Mouse (Mus musculus): ENCODE data around the gene Il17rc. TPM values are rescaled to one million over a fixed set of nuclear protein-coding genes. Genes with fewer than 3 reads are reported as not detected.
A peak's percentile ranks its signal among the peaks of the same experiment; 100 is the strongest.

Il17rc gene
- polyA plus RNA-seq, 1 experiment from 2014 or later = 9.1 TPM

- 61% methylated on average over 2 of the region's 2 CpGs for WGBS
- no peak for TF ChIP-seq CTCF (IDR thresholded peaks at IDR 0.05; ENCODE audit: low read depth)
- H3K36me3 ChIP-seq (ENCODE audit: insufficient read depth) = peaks cover 22% of the 10 kb centered on the region
- no peak overlapping the region for H3K9ac ChIP-seq
- H3K27ac ChIP-seq (ENCODE audit: low read depth) = no peak overlapping the region
- H3K4me1 ChIP-seq (ENCODE audit: insufficient read depth) = no peaks in the 10 kb centered on the region; the same call in 1 of the 2 replicates
- no peaks in the 10 kb centered on the region for H3K9me3 ChIP-seq (ENCODE audit: low read depth, low read length)
- no peak overlapping the region for H3K4me2 ChIP-seq
- DNase-seq (peak; percentile 71), ATAC-seq (ENCODE audit: insufficient read depth) (peak; percentile 47; the same call in 1 of the 2 replicates)
- H3K27me3 ChIP-seq (ENCODE audit: insufficient read depth, low read length) = no peaks in the 10 kb centered on the region
- no peak overlapping the region for H3K4me3 ChIP-seq (ENCODE audit: low read depth, low read length)
Observed at GRCm38 (mm10) chr6:113451839-113452238, 19.4 kb upstream of the Il17rc start.

- DNase-seq = no peak
- WGBS = 57% methylated on average over 5 of the region's 5 CpGs
- H3K9ac ChIP-seq = no peak overlapping the region
Observed at GRCm38 (mm10) chr6:113455007-113455406, 16.2 kb upstream of the Il17rc start.

GRCm38 (mm10) chr6:113457952-113458534 is 13.2 kb upstream of the Il17rc start, which contains the start of gene Il17re:
Il17re (plus strand) TSS chr6:113458484.
- H3K9ac ChIP-seq = peak within 1 kb of the TSS; percentile 42
- peak within 1 kb of the TSS; percentile 54 for H3K4me2 ChIP-seq
- ATAC-seq (ENCODE audit: insufficient read depth) = no peak
- no peak for TF ChIP-seq CTCF (IDR thresholded peaks at IDR 0.05; ENCODE audit: low read depth)
- no peaks in the 10 kb centered on the region for H3K4me1 ChIP-seq (ENCODE audit: insufficient read depth)
- H3K27ac ChIP-seq (ENCODE audit: low read depth) = 0 out of 2 replicates have a peak within 1 kb of the TSS, but pooled peaks have one; percentile 42
- no peaks in the 10 kb centered on the region for H3K36me3 ChIP-seq (ENCODE audit: insufficient read depth)
- H3K4me3 ChIP-seq (ENCODE audit: low read depth, low read length) = peak within 1 kb of the TSS; percentile 19
- 47% methylated on average over 10 of the region's 10 CpGs for WGBS
- no peaks in the 10 kb centered on the region for H3K9me3 ChIP-seq (ENCODE audit: low read depth, low read length)
- no peaks in the 10 kb centered on the region for H3K27me3 ChIP-seq (ENCODE audit: insufficient read depth, low read length)
- no peak for DNase-seq

More at GRCm38 (mm10) chr6:113455007-113455406, 16.2 kb upstream of the Il17rc start:
- no peak overlapping the region for H3K4me3 ChIP-seq (ENCODE audit: low read depth, low read length)
- no peaks in the 10 kb centered on the region for H3K27me3 ChIP-seq (ENCODE audit: insufficient read depth, low read length)
- no peak for TF ChIP-seq CTCF (IDR thresholded peaks at IDR 0.05; ENCODE audit: low read depth)
- no peak for ATAC-seq (ENCODE audit: insufficient read depth)
- H3K27ac ChIP-seq (ENCODE audit: low read depth) = no peak overlapping the region
- no peaks in the 10 kb centered on the region for H3K9me3 ChIP-seq (ENCODE audit: low read depth, low read length)
- no peak overlapping the region for H3K4me2 ChIP-seq
- no peaks in the 10 kb centered on the region for H3K36me3 ChIP-seq (ENCODE audit: insufficient read depth)
- no peaks in the 10 kb centered on the region; the same call in 1 of the 2 replicates for H3K4me1 ChIP-seq (ENCODE audit: insufficient read depth)

- WGBS = 40% methylated on average over 10 of the region's 10 CpGs
- no peaks in the 10 kb centered on the region for H3K36me3 ChIP-seq (ENCODE audit: insufficient read depth)
- H3K4me1 ChIP-seq (ENCODE audit: insufficient read depth) = no peaks in the 10 kb centered on the region
- peak overlapping the region; percentile 42 for H3K9ac ChIP-seq
- H3K9me3 ChIP-seq (ENCODE audit: low read depth, low read length) = no peaks in the 10 kb centered on the region
- peak overlapping the region; percentile 54 for H3K4me2 ChIP-seq
- DNase-seq (peak; percentile 55), ATAC-seq (ENCODE audit: insufficient read depth) (peak; percentile 94)
- H3K4me3 ChIP-seq (ENCODE audit: low read depth, low read length) = peak overlapping the region; percentile 19
- H3K27me3 ChIP-seq (ENCODE audit: insufficient read depth, low read length) = no peaks in the 10 kb centered on the region
- no peak for TF ChIP-seq CTCF (IDR thresholded peaks at IDR 0.05; ENCODE audit: low read depth)
- H3K27ac ChIP-seq (ENCODE audit: low read depth) = 0 out of 2 replicates have a peak overlapping the region, but pooled peaks have one; percentile 42
Observed at GRCm38 (mm10) chr6:113458635-113459034, 12.6 kb upstream of the Il17rc start.

- Histone ChIP-seq H3K27me3 (ENCODE audit: insufficient read depth, low read length) (no peaks in the 10 kb centered on the region), H3K4me1 (ENCODE audit: insufficient read depth) (no peaks in the 10 kb centered on the region), H3K27ac (ENCODE audit: low read depth) (no peak overlapping the region), H3K4me2 (no peak overlapping the region), H3K4me3 (ENCODE audit: low read depth, low read length) (no peak overlapping the region), H3K9ac (no peak overlapping the region), H3K36me3 (ENCODE audit: insufficient read depth) (no peaks in the 10 kb centered on the region), H3K9me3 (ENCODE audit: low read depth, low read length) (no peaks in the 10 kb centered on the region)
- ATAC-seq (ENCODE audit: insufficient read depth) (no peak), DNase-seq (no peak)
- 60% methylated on average over 7 of the region's 7 CpGs for WGBS
- no peak for TF ChIP-seq CTCF (IDR thresholded peaks at IDR 0.05; ENCODE audit: low read depth)
Observed at GRCm38 (mm10) chr6:113464040-113464439, 7.2 kb upstream of the Il17rc start.

GRCm38 (mm10) chr6:113465602-113466001 is 5.6 kb upstream of the Il17rc start:
- TF ChIP-seq CTCF (IDR thresholded peaks at IDR 0.05; ENCODE audit: low read depth) = peak; percentile 49
- DNase-seq (peak; percentile 34), ATAC-seq (ENCODE audit: insufficient read depth) (no peak)
- Histone ChIP-seq H3K9me3 (ENCODE audit: low read depth, low read length) (no peaks in the 10 kb centered on the region), H3K4me3 (ENCODE audit: low read depth, low read length) (no peak overlapping the region), H3K27ac (ENCODE audit: low read depth) (no peak overlapping the region), H3K4me2 (no peak overlapping the region), H3K4me1 (ENCODE audit: insufficient read depth) (no peaks in the 10 kb centered on the region), H3K27me3 (ENCODE audit: insufficient read depth, low read length) (peaks cover 11% of the 10 kb centered on the region; the same call in 1 of the 2 replicates), H3K36me3 (ENCODE audit: insufficient read depth) (no peaks in the 10 kb centered on the region), H3K9ac (no peak overlapping the region)
- WGBS = 48% methylated on average over 5 of the region's 5 CpGs

- Histone ChIP-seq H3K4me1 (ENCODE audit: insufficient read depth) (no peaks in the 10 kb centered on the region), H3K36me3 (ENCODE audit: insufficient read depth) (no peaks in the 10 kb centered on the region), H3K9me3 (ENCODE audit: low read depth, low read length) (no peaks in the 10 kb centered on the region), H3K27me3 (ENCODE audit: insufficient read depth, low read length) (peaks cover 12% of the 10 kb centered on the region; the same call in 1 of the 2 replicates), H3K27ac (ENCODE audit: low read depth) (no peak overlapping the region), H3K9ac (no peak overlapping the region), H3K4me3 (ENCODE audit: low read depth, low read length) (no peak overlapping the region), H3K4me2 (peak overlapping the region; percentile 72; the same call in 1 of the 2 replicates)
- DNase-seq = no peak
- WGBS = 65% methylated on average over 3 of the region's 3 CpGs
- ATAC-seq (ENCODE audit: insufficient read depth) = no peak
- no peak for TF ChIP-seq CTCF (IDR thresholded peaks at IDR 0.05; ENCODE audit: low read depth)
Observed at GRCm38 (mm10) chr6:113468512-113468911, 2.7 kb upstream of the Il17rc start.
